Mouse (Mus musculus) thymus, adult 2 months (tissue): ENCODE results near the gene Eri3. TPM values are rescaled to one million over a fixed set of nuclear protein-coding genes. Genes with fewer than 3 reads are reported as not detected.

ENCODE experiments used
- DNase-seq: peaks from one replicate; pipeline ENCODE4 v3.0.0; 2021
- H3K27ac ChIP-seq: fragments of 200-500 bp; 2 replicates; pipeline ENCODE4 v1.5.1; 2012; ENCODE audit warnings: low read length, control low read depth; ENCODE audit not compliant: control insufficient read depth, insufficient read depth
- H3K27me3 ChIP-seq: fragments of 200-500 bp; 2 replicates; pipeline ENCODE4 v1.6.1; 2012; ENCODE audit warnings: mild to moderate bottlenecking, low read length, moderate library complexity, mixed read lengths; ENCODE audit not compliant: control insufficient read depth, insufficient read depth
- H3K36me3 ChIP-seq: fragments of 200-500 bp; 2 replicates; pipeline ENCODE4 v1.6.1; 2012; ENCODE audit warnings: mild to moderate bottlenecking, low read length, moderate library complexity; ENCODE audit not compliant: control insufficient read depth, insufficient read depth
- H3K4me1 ChIP-seq: fragments of 200-500 bp; replicated peaks from 2 replicates; pipeline ENCODE4 v1.6.1; 2012; ENCODE audit warnings: low read length; ENCODE audit not compliant: control insufficient read depth, insufficient read depth
- H3K4me3 ChIP-seq: fragments of 200-500 bp; 2 replicates; pipeline ENCODE4 v1.5.1; 2012; ENCODE audit warnings: mild to moderate bottlenecking, low read length, control low read depth, moderate library complexity; ENCODE audit not compliant: control insufficient read depth, insufficient read depth
- CTCF ChIP-seq: fragments of 200-500 bp; IDR thresholded peaks from 2 replicates; pipeline ENCODE4 v1.5.1; 2012; ENCODE audit warnings: mild to moderate bottlenecking, control low read depth, low read length, moderate library complexity, borderline replicate concordance; ENCODE audit not compliant: control insufficient read depth, poor library complexity, insufficient read depth; ENCODE audit errors: extremely low read depth
- POLR2A ChIP-seq: fragments of 200-500 bp; IDR thresholded peaks from 2 replicates; pipeline ENCODE4 v1.6.1; 2012; ENCODE audit warnings: mild to moderate bottlenecking, low read length, control low read depth, moderate library complexity; ENCODE audit not compliant: control insufficient read depth, poor library complexity, insufficient read depth; ENCODE audit errors: extremely low read depth
- WGBS: fragments of 180-500 bp; shearing (Covaris S2); methylation state at CpG from one replicate; pipeline ENCODE4 v1.1.7; 2018; 5-methylcytosine and 5-hydroxymethylcytosine counted together
- polyA plus RNA-seq: library from polyadenylated mRNA; depleted of rRNA; stranded (reverse); fragments of >200 nt; gene quantifications from 2 replicates; pipeline ENCODE4 v1.2.3, GENCODE M21; 2012

The Eri3 gene
- polyA plus RNA-seq, 1 experiment, result 89.9 TPM

DNA sequence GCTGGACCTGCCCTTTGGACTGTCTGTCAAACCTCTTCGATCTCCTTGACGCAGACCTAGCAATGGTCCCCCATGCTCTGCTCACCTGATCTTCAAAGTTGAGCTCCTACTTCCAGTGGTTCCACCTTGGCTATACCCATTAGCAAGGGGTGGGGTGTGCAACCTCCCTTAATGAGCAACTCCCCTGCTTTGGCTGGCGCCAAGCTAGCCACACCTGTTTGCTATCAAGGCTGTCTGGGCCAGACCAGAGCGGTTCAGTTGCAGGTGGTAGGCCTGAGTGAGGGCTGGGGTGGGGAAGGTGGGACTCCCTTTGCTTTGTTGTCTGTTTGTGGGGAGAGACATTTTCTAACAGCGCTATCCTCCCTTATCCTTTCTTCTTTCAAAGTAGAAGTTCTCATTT, 62.5 kb downstream of the Eri3 start:
- 72% methylated on average over 5 of the region's 5 CpGs for WGBS
- no peak for DNase-seq
- Histone ChIP-seq H3K4me3 (no peak overlapping the region), H3K27me3 (no peaks in the 10 kb centered on the region), H3K4me1 (peaks cover 3% of the 10 kb centered on the region; the same call in 1 of the 2 replicates), H3K27ac (no peak overlapping the region), H3K36me3 (no peaks in the 10 kb centered on the region)
- TF ChIP-seq CTCF (no peak), POLR2A (no peak)

DNA sequence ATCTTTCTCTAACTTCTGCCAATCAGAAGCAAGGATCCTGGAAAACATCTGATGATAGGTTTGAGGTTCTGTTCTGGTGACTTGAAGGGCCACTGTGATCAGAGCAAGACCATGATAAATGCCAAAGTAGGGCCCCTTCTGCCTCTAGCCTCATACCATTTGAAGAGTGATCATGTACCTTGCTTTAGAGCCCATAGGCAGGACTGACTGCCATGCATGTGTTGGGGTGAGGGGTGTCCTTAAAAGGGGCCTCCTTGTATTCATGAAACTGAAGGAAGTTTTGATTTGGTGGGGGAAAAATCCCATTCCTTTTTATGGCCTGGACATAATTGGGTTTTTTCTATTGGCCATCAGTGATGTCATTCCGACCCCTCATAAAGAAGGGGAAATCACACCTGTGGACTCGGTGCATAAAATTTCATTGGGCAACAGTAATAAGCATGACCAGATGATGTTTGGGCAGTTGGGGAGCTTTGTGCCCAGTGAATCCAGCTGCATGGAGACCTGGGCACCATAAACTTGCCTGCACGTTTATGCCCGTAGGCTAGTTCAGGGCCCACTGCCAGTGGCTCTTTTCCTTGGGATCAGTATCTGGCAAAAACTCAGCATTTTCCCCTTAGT, 63.1 kb downstream of the Eri3 start:
- no peak for TF ChIP-seq CTCF
- no peak for TF ChIP-seq POLR2A
- H3K27ac ChIP-seq, result no peak overlapping the region
- DNase-seq, result no peak
- H3K27me3 ChIP-seq, result no peaks in the 10 kb centered on the region
- no peaks in the 10 kb centered on the region for H3K36me3 ChIP-seq
- 92% methylated on average over 4 of the region's 4 CpGs for WGBS
- H3K4me3 ChIP-seq, result no peak overlapping the region
- H3K4me1 ChIP-seq, result peaks cover 3% of the 10 kb centered on the region; the same call in 1 of the 2 replicates

DNA sequence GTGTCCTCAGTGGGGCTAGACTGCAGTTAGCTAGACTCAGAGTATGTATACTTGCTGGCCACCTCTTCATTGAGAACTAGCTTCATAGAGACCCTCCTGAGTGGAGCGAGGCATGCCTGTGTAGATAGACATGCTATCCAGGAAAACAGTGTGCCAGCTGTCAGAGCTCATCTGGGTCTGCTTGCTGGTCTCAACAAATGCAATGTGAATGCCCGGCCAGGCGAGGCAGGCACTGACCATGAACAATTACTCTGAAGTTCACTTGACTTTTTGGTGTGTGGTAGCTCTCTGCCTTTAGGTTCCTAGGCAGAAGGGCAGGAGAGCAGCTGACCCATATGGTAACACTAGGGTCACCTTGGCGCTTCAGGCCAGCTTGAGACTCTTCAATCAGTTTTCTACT, 66.4 kb downstream of the Eri3 start:
- TF ChIP-seq POLR2A, result no peak
- TF ChIP-seq CTCF, result no peak
- H3K36me3 ChIP-seq, result no peaks in the 10 kb centered on the region
- no peak overlapping the region for H3K4me3 ChIP-seq
- DNase-seq, result no peak
- WGBS, result 94% methylated on average over 4 of the region's 4 CpGs
- H3K27ac ChIP-seq, result no peak overlapping the region
- peaks cover 3% of the 10 kb centered on the region; the same call in 1 of the 2 replicates for H3K4me1 ChIP-seq
- H3K27me3 ChIP-seq, result no peaks in the 10 kb centered on the region

DNA sequence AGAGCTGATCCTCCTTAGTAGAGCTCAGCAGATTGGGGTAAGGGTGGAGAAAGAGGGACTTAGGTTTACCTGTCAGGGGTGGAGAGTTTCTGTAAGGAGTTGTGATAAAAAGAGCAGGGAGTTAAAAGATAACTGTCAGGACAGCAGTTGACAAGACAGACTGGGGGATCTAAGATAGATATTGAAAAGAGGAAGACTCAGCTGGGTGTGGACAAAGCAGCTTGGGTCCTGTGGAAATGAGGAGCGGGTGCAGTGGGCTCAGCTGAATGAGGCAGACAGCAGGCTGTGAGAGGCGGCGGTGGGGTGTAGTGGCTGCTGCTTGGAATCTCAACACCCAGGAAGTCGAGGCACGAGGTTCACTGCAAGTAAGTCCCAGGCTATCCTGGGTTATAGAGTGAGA, 72.1 kb downstream of the Eri3 start:
- DNase-seq, result no peak
- H3K27ac ChIP-seq, result no peak overlapping the region
- H3K36me3 ChIP-seq, result no peaks in the 10 kb centered on the region
- no peaks in the 10 kb centered on the region for H3K27me3 ChIP-seq
- 95% methylated on average over 5 of the region's 5 CpGs for WGBS
- TF ChIP-seq CTCF, result no peak
- H3K4me1 ChIP-seq, result no peaks in the 10 kb centered on the region
- no peak overlapping the region for H3K4me3 ChIP-seq

DNA sequence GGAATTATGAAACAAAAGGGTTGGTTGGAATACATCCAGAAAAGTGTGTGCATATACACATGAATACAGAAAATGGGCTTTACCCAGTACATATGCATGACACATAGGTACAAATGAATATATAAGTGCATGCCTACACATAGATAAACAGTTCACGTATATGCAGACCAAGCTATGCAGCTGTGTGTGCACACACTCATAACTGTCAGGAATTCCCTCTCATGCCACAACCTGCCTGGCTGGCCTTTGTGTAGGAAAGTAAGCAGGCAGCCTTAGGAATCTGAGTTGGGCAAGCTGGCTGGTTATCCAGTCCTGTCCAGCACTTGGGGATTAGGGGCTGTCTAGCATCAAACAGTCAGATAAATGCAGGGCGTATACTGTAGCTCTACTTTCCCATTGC, 72.9 kb downstream of the Eri3 start:
- 96% methylated on average over 2 of the region's 2 CpGs for WGBS
- no peaks in the 10 kb centered on the region for H3K4me1 ChIP-seq
- no peaks in the 10 kb centered on the region for H3K36me3 ChIP-seq
- TF ChIP-seq POLR2A (no peak), CTCF (no peak)
- H3K27ac ChIP-seq, result no peak overlapping the region
- no peaks in the 10 kb centered on the region for H3K27me3 ChIP-seq
- DNase-seq, result no peak
- no peak overlapping the region for H3K4me3 ChIP-seq

DNA sequence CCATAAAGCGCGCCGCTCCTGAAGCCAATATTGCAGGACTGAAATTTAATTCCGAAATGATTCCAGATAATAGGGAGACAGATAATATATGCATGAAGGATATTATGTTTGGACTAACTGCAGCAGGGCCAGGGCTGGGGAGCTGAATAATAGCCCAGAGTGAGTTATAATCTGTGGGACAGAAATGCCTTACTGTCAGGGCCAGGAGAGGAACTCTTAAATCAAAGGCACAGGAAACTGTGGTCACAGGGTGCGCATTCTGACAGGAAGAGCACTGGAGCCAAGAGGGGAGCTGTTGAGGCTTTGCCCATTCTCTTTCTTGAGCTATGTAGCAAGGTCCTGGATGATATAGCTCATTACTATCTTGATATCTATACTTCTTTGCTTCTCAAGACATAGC, 74.5 kb downstream of the Eri3 start:
- DNase-seq, result peak; percentile 9
- Histone ChIP-seq H3K4me3 (no peak overlapping the region), H3K36me3 (no peaks in the 10 kb centered on the region), H3K4me1 (no peaks in the 10 kb centered on the region), H3K27me3 (no peaks in the 10 kb centered on the region), H3K27ac (no peak overlapping the region)
- WGBS, result 49% methylated on average over 5 of the region's 5 CpGs
- TF ChIP-seq CTCF (no peak), POLR2A (no peak)

DNA sequence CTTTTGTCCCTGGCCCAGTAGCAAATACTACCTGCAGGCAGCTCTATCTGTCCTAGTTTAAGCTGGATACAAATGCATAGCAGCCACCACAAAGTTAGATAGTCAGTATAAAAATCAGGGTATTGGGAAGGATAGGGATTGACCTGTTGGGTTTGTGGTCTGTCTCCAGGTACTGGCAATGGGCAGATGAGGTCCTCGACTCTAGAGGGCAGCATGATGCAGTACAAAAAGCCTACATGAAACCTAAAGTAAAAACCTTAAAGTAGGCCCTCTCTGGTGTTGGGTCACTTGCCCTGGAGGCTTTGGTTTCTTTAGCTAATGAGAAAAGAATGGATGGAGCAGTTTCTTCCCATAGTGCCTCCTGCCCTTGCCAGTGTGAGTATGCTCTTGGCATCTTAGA, 78.3 kb downstream of the Eri3 start:
- 74% methylated on average over 1 of the region's 1 CpGs for WGBS

More for the DNA sequence above, 78.3 kb downstream of the Eri3 start:
- H3K4me1 ChIP-seq, result no peaks in the 10 kb centered on the region
- H3K36me3 ChIP-seq, result no peaks in the 10 kb centered on the region
- no peaks in the 10 kb centered on the region for H3K27me3 ChIP-seq
- no peak overlapping the region for H3K4me3 ChIP-seq
- TF ChIP-seq POLR2A (no peak), CTCF (no peak)
- no peak for DNase-seq
- H3K27ac ChIP-seq, result no peak overlapping the region
